Mouse (Mus musculus): ENCODE results near the gene Arhgap35. TPM values are rescaled to one million over a fixed set of nuclear protein-coding genes. Genes with fewer than 3 reads are reported as not detected.

Gene Arhgap35
- polyA plus RNA-seq, 1 experiment from 2014 or later = 40.0 TPM

- ATAC-seq (ENCODE audit: low FRiP score) = no peak
- WGBS = 86% methylated on average over 3 of the region's 3 CpGs
- Histone ChIP-seq H3K4me1 (peaks cover 16% of the 10 kb centered on the region; the same call in 1 of the 2 replicates), H3K9ac (no peak overlapping the region), H3K4me3 (no peak overlapping the region), H3K9me3 (replicated peaks) (no peaks in the 10 kb centered on the region), H3K4me2 (replicated peaks) (no peak overlapping the region), H3K27me3 (no peaks in the 10 kb centered on the region), H3K27ac (no peak overlapping the region), H3K36me3 (0 out of 2 replicates have a peak, but pooled peaks cover 4% of the 10 kb centered on the region)
These were observed 60.6 kb downstream of the Arhgap35 start for GRCm38 (mm10) chr7:16554215-16554614.

- Histone ChIP-seq H3K4me1 (0 out of 2 replicates have a peak, but pooled peaks cover 3% of the 10 kb centered on the region), H3K9ac (no peak overlapping the region), H3K9me3 (replicated peaks) (no peaks in the 10 kb centered on the region), H3K36me3 (peaks cover 21% of the 10 kb centered on the region), H3K27ac (no peak overlapping the region), H3K4me2 (replicated peaks) (no peak overlapping the region), H3K27me3 (no peaks in the 10 kb centered on the region), H3K4me3 (no peak overlapping the region)
- ATAC-seq (ENCODE audit: low FRiP score) = no peak
- WGBS = 91% methylated on average over 1 of the region's 1 CpGs
These were observed 63.2 kb downstream of the Arhgap35 start for GRCm38 (mm10) chr7:16551581-16551980.

GRCm38 (mm10) chr7:16549299-16549698, 65.5 kb downstream of the Arhgap35 start:
- 93% methylated on average over 1 of the region's 1 CpGs for WGBS
- Histone ChIP-seq H3K9ac (no peak overlapping the region), H3K4me3 (no peak overlapping the region), H3K36me3 (peaks cover 29% of the 10 kb centered on the region), H3K4me1 (no peaks in the 10 kb centered on the region; the same call in 1 of the 2 replicates), H3K27ac (no peak overlapping the region), H3K4me2 (replicated peaks) (no peak overlapping the region), H3K27me3 (no peaks in the 10 kb centered on the region), H3K9me3 (replicated peaks) (no peaks in the 10 kb centered on the region)
- ATAC-seq (ENCODE audit: low FRiP score) = no peak

- H3K4me1 ChIP-seq = no peaks in the 10 kb centered on the region; the same call in 1 of the 2 replicates
- no peak overlapping the region for H3K4me2 ChIP-seq (replicated peaks)
- H3K4me3 ChIP-seq = no peak overlapping the region
- peak; percentile 43 for ATAC-seq (ENCODE audit: low FRiP score)
- peaks cover 43% of the 10 kb centered on the region for H3K36me3 ChIP-seq
- H3K9me3 ChIP-seq (replicated peaks) = no peaks in the 10 kb centered on the region
- no peak overlapping the region for H3K27ac ChIP-seq
- WGBS = 64% methylated on average over 8 of the region's 8 CpGs
- no peaks in the 10 kb centered on the region for H3K27me3 ChIP-seq
- no peak overlapping the region for H3K9ac ChIP-seq
These were observed 70.0 kb downstream of the Arhgap35 start for GRCm38 (mm10) chr7:16544770-16545169.

GRCm38 (mm10) chr7:16537220-16537903, 77.4 kb downstream of the Arhgap35 start:
- 90% methylated on average over 5 of the region's 5 CpGs for WGBS
- H3K36me3 ChIP-seq = peaks cover 47% of the 10 kb centered on the region
- ATAC-seq (ENCODE audit: low FRiP score) = no peak

GRCm38 (mm10) chr7:16525995-16526394, 88.8 kb downstream of the Arhgap35 start:
- 94% methylated on average over 2 of the region's 2 CpGs for WGBS
- ATAC-seq (ENCODE audit: low FRiP score) = no peak
- Histone ChIP-seq H3K4me1 (no peaks in the 10 kb centered on the region), H3K27ac (no peak overlapping the region), H3K27me3 (no peaks in the 10 kb centered on the region), H3K4me2 (replicated peaks) (no peak overlapping the region), H3K4me3 (no peak overlapping the region), H3K36me3 (peaks cover 11% of the 10 kb centered on the region), H3K9ac (no peak overlapping the region), H3K9me3 (replicated peaks) (no peaks in the 10 kb centered on the region)

More at GRCm38 (mm10) chr7:16537220-16537903, 77.4 kb downstream of the Arhgap35 start:
- Histone ChIP-seq H3K4me2 (replicated peaks) (no peak overlapping the region), H3K4me3 (no peak overlapping the region), H3K4me1 (no peaks in the 10 kb centered on the region), H3K9ac (no peak overlapping the region), H3K27me3 (no peaks in the 10 kb centered on the region), H3K27ac (no peak overlapping the region), H3K9me3 (replicated peaks) (no peaks in the 10 kb centered on the region)

- Histone ChIP-seq H3K36me3 (peaks cover 11% of the 10 kb centered on the region), H3K27me3 (no peaks in the 10 kb centered on the region), H3K4me1 (no peaks in the 10 kb centered on the region), H3K4me2 (replicated peaks) (no peak overlapping the region), H3K27ac (no peak overlapping the region), H3K4me3 (no peak overlapping the region), H3K9ac (no peak overlapping the region), H3K9me3 (replicated peaks) (no peaks in the 10 kb centered on the region)
- ATAC-seq (ENCODE audit: low FRiP score) = no peak
- 87% methylated on average over 3 of the region's 3 CpGs for WGBS
These were observed 89.3 kb downstream of the Arhgap35 start for GRCm38 (mm10) chr7:16525448-16525847.

- Histone ChIP-seq H3K9ac (no peak overlapping the region), H3K36me3 (peaks cover 9% of the 10 kb centered on the region), H3K27ac (no peak overlapping the region), H3K9me3 (replicated peaks) (no peaks in the 10 kb centered on the region), H3K27me3 (no peaks in the 10 kb centered on the region), H3K4me2 (replicated peaks) (no peak overlapping the region), H3K4me3 (no peak overlapping the region), H3K4me1 (no peaks in the 10 kb centered on the region)
- 90% methylated on average over 2 of the region's 2 CpGs for WGBS
- no peak for ATAC-seq (ENCODE audit: low FRiP score)
These were observed 90.5 kb downstream of the Arhgap35 start for GRCm38 (mm10) chr7:16524308-16524707.

- Histone ChIP-seq H3K4me3 (no peak overlapping the region), H3K27me3 (no peaks in the 10 kb centered on the region), H3K4me1 (no peaks in the 10 kb centered on the region), H3K9me3 (replicated peaks) (no peaks in the 10 kb centered on the region), H3K9ac (no peak overlapping the region), H3K4me2 (replicated peaks) (no peak overlapping the region), H3K36me3 (peaks cover 17% of the 10 kb centered on the region), H3K27ac (no peak overlapping the region)
- 99% methylated on average over 2 of the region's 2 CpGs for WGBS
- ATAC-seq (ENCODE audit: low FRiP score) = no peak
These were observed 95.5 kb downstream of the Arhgap35 start for GRCm38 (mm10) chr7:16519310-16519709.

GRCm38 (mm10) chr7:16517198-16517597, 97.6 kb downstream of the Arhgap35 start:
- no peak overlapping the region for H3K4me3 ChIP-seq
- no peak for ATAC-seq (ENCODE audit: low FRiP score)
- no peak overlapping the region for H3K9ac ChIP-seq
- H3K27ac ChIP-seq = no peak overlapping the region
- no peak overlapping the region for H3K4me2 ChIP-seq (replicated peaks)
- no peaks in the 10 kb centered on the region for H3K9me3 ChIP-seq (replicated peaks)
- peaks cover 19% of the 10 kb centered on the region for H3K36me3 ChIP-seq
- no peaks in the 10 kb centered on the region for H3K4me1 ChIP-seq
- H3K27me3 ChIP-seq = no peaks in the 10 kb centered on the region
- 94% methylated on average over 5 of the region's 5 CpGs for WGBS

GRCm38 (mm10) chr7:16507284-16507683, 107.5 kb downstream of the Arhgap35 start:
- WGBS = 31% methylated on average over 3 of the region's 3 CpGs
- H3K27me3 ChIP-seq = no peaks in the 10 kb centered on the region
- no peak overlapping the region for H3K27ac ChIP-seq
- peaks cover 76% of the 10 kb centered on the region for H3K36me3 ChIP-seq
- no peak overlapping the region for H3K9ac ChIP-seq
- no peak for ATAC-seq (ENCODE audit: low FRiP score)
- no peaks in the 10 kb centered on the region for H3K4me1 ChIP-seq
- no peaks in the 10 kb centered on the region for H3K9me3 ChIP-seq (replicated peaks)
- no peak overlapping the region for H3K4me2 ChIP-seq (replicated peaks)
- H3K4me3 ChIP-seq = no peak overlapping the region

- Histone ChIP-seq H3K4me1 (no peaks in the 10 kb centered on the region), H3K27ac (no peak overlapping the region), H3K9me3 (replicated peaks) (no peaks in the 10 kb centered on the region), H3K9ac (no peak overlapping the region), H3K4me2 (replicated peaks) (no peak overlapping the region), H3K36me3 (peaks cover 74% of the 10 kb centered on the region), H3K4me3 (no peak overlapping the region), H3K27me3 (no peaks in the 10 kb centered on the region)
- WGBS = 93% methylated on average over 3 of the region's 3 CpGs
- no peak for ATAC-seq (ENCODE audit: low FRiP score)
These were observed 109.6 kb downstream of the Arhgap35 start for GRCm38 (mm10) chr7:16505226-16505593.

- Histone ChIP-seq H3K36me3 (peaks cover 73% of the 10 kb centered on the region), H3K4me1 (no peaks in the 10 kb centered on the region), H3K27ac (no peak overlapping the region), H3K9ac (no peak overlapping the region), H3K4me3 (no peak overlapping the region), H3K9me3 (replicated peaks) (no peaks in the 10 kb centered on the region), H3K4me2 (replicated peaks) (no peak overlapping the region), H3K27me3 (no peaks in the 10 kb centered on the region)
- ATAC-seq (ENCODE audit: low FRiP score) = no peak
- 81% methylated on average over 2 of the region's 2 CpGs for WGBS
These were observed 110.1 kb downstream of the Arhgap35 start for GRCm38 (mm10) chr7:16504573-16505225.
